Mouse (Mus musculus) regulatory T cell (primary cell): ENCODE results near the gene Slc6a17.

Experiments used
- in situ Hi-C: fragments of 300-600 bp; cut with MboI, MseI; formaldehyde crosslinking; loops from one replicate; pipeline ENCODE4 v1.15.1; 2025; ENCODE audit warnings: high pct_unique_total_duplicates

Slc6a17 gene

GRCm38 (mm10) chr3:107466577-107466976 lies 51.2 kb downstream of the Slc6a17 start:
- in situ Hi-C loops: no loop called here

- in situ Hi-C loops: loop anchor here (5.0 kb wide), 2 partner anchors 100 to 225 kb away; partner anchors contain the start of gene Prok1
Observed at GRCm38 (mm10) chr3:107462160-107462559, 55.7 kb downstream of the Slc6a17 start.

- in situ Hi-C loops: loop anchor here (5.0 kb wide), 2 partner anchors 98 to 223 kb away; partner anchors contain the start of gene Prok1
Observed at GRCm38 (mm10) chr3:107459773-107460431, 57.9 kb downstream of the Slc6a17 start.

GRCm38 (mm10) chr3:107459196-107459772 lies 58.5 kb downstream of the Slc6a17 start, which contains the start of gene Kcnc4:
Kcnc4 (minus strand) TSS chr3:107459552.
- in situ Hi-C loops: no loop called here

- in situ Hi-C loops: no loop called here
Observed at GRCm38 (mm10) chr3:107458528-107459195, 59.2 kb downstream of the Slc6a17 start.

DNA sequence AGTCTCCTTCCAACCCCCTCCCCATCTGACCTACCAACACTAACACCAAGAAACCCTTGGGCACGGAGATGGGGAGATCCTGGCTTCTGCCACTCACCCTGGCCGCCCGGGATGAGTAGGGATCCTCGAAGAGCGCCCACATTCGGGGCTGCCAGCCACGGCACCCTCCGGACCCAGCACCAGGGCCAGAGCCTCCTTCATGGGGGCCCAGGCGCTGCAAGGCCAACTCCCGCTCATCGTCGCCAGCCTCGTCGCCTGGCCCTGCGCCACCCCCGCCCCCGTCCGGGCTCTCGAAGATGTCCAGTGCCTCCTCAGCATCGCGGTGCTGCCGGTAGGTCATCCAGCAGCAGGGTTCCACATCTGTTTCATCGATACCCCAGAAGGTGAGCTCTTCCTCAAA lies 59.7 kb downstream of the Slc6a17 start:
- in situ Hi-C loops: no loop called here

GRCm38 (mm10) chr3:107454280-107454679 lies 63.5 kb downstream of the Slc6a17 start:
- in situ Hi-C loops: no loop called here

DNA sequence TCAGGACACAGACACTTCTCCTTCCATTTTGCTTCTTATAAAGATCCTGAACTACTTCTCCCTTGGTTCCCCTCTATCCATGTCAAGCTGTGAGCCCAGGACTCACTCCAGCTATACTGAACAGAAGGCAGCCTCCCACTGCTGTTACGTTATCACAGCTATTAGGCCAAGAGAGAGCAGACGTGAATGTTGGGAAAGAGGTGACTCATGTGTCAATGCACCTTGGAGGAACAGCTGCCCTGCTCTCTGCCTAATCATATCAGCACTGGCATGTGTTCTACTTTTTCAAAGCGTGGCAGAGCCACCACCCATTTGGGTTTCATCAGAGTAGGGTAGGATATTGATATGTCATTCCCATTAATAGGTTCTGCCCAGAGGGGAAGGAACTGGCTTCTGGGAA lies 71.0 kb downstream of the Slc6a17 start:
- in situ Hi-C loops: no loop called here

DNA sequence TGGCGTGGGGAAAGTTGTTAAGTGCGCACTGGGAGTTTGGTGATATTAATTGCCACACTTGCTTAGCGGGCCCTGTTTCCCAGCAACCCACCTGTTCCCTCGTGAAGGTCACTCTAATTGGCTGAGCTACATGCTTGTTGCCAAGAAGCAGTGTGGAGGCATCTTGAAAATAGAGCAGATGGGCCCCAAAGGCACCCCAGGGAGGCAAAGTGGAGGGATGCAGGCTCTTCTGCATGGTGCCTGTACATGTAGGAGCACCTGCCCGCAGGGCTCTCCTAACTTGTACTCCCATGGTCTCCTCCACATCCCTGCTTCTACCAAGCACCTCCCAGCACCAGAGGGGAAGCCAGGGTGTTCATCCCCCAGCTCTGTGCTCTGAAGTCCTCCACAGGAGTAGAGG lies 74.0 kb downstream of the Slc6a17 start:
- in situ Hi-C loops: no loop called here

DNA sequence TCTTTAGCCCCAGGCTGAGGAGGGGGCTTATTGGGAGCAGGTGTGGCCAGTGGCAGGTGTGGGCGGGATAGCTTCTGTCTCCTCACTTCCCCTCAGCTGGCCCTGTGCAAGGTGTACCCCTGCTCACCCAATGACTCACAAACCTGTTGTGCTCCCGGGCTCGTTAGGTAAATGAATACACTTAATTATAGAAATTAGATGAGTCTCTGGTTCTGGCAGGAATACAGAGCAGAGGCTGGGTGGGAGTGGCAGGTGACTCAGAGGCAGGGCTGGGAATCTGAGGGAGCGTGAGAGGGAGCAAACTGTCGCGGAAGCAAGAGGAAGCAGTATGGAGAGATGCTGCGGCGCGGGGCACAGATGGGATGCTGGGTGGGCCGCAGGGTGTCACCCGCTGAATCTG lies 75.6 kb downstream of the Slc6a17 start:
- in situ Hi-C loops: no loop called here

DNA sequence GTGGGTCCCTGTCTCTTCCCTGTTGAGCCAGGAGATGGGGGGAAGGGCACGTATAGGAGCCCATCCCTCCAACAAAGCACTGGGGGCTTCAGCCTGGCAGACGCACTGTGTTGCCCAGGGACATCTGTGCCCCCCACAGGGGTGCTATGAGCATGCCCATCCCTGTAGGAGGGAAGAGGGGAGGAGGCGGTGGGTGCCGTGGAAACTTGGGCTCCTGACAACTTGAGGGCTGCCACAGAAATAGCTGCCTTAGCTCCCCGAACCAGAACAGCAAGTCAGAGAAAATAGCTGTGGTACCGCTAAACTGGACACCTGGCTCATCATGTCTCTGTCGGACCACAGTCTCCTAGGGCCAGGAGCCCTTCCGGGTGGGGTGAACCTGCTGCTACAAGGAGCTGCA lies 76.5 kb downstream of the Slc6a17 start:
- in situ Hi-C loops: no loop called here

- in situ Hi-C loops: no loop called here
Observed at GRCm38 (mm10) chr3:107439280-107439679, 78.5 kb downstream of the Slc6a17 start.

DNA sequence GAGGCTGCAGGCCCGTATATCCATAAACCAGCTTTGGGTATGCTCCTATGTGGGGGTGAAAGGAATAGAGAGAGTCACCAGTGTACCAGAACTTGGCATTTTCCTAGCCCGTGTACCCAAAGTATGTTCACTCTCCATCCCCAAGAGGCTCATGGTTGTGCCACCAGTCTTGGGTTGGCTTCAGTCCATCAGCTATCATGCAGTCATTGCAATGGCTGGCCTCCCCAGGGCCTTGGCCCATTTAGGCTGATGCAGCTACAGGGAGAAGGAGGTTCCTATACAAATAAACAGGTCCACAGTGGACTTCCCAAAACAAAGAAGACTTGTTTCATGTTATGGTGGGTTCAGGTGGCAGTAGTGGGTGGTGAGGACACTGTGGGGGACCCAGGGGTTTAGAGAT lies 80.2 kb downstream of the Slc6a17 start:
- in situ Hi-C loops: no loop called here

- in situ Hi-C loops: no loop called here
Observed at GRCm38 (mm10) chr3:107436434-107436833, 81.4 kb downstream of the Slc6a17 start.

DNA sequence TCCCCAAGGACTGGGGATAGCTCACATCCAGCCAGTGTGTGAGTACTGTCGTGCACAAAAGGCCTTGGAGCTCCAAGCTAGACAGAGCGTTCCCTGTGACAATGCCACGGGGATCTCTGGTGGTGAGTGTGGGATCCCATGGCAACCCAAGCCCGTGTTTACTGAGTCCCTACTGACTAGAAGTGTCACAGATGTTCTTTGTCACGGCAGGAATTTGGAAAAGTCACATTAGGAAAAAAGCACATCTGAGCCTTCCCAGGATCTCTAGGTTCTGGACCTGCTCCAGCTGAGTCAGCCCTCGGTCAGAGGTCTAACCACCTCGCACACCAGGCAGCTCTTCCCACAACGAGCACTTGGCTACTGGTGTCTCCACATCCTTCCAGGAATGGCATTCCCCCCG lies 84.2 kb downstream of the Slc6a17 start:
- in situ Hi-C loops: no loop called here

DNA sequence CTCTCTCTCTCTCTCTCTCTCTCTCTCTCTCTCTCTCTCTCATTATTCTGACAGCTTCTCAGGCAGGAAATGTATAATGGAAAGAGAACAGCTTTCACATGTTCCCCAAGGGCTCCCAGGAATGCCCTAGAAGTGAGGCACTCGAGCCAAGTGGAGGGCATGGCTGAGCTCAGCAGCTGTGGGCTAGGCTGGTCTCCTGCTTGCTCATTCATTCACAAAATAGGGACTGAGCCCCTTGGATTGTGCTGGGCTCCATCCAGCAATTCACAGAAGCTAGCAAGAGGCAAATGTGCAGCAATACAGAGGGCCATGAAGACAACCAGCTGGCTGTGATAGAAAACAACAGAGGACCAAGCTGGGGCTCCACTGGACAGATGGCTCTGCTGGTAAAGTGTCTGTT lies 86.5 kb downstream of the Slc6a17 start:
- in situ Hi-C loops: no loop called here

DNA sequence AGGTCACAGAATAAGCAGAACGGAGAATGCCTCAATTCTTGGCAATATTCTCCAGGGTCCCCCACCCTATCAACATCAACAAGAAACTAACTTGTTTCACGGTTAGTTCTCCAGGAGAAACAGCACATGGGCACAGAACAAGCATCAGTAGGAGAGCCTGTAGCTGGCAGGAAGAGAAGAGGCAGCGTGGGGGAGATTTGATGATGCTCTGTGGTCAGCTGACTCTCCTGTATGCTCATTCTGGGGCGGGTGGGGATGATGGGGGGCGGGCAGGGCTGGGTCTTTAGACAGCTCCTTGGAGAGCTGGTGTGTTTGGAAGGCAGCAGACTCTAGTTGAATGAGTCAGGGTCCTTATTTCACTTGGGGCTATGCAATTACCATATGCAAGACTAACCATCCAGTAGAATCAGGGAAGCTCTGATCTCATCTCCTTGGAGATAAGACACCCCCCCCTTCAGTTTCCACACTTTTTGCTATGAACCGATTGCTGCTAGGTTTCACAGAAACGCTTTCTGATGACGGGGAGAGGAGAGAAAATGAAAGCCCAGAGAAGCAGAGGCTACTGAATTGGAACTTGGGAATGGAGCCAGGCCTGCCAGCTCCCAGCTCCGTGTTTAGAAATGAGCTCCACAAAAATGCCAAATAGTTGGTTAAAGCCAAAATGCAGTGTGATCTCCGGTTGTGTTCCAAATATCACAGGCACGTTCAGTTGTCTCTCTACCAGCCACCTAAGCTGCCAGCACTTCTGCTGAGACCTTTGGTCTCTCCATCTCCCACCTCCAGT lies 93.4 kb downstream of the Slc6a17 start:
- in situ Hi-C loops: no loop called here

DNA sequence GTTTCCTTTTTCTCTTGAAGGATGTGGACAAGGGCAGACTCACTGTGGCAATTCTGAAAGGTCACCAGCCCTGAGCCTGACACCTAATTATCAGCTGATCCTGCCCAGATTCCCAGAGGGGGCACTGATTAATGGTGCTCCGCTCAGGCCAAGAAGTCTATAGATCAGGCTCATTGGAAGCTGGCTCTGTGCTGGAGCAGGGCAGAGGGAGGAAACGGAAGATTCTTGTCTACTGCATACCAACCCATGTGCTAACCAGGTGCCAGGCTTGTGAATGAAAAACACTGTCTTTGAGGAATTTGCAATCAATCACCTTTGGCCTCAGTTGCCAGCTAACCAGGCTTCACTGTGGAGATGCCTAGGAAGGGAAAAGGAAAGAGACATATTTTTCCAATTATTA lies 97.7 kb downstream of the Slc6a17 start:
- in situ Hi-C loops: no loop called here
